Mouse (Mus musculus) heart, postnatal 0 days (tissue): ENCODE measurements around the gene Arhgef12. TPM values are rescaled to one million over a fixed set of nuclear protein-coding genes. Genes with fewer than 3 reads are reported as not detected.

Experiments
- ATAC-seq: fragments of 200-750 bp; cut with Nextera tagmentation; 2 replicates; pipeline ENCODE4 v1.8.0; 2017; ENCODE audit warnings: low read depth, moderate number of reproducible peaks, moderate library complexity; ENCODE audit not compliant: insufficient read depth
- DNase-seq: peaks from one replicate; pipeline ENCODE4 v3.0.0-alpha.2; 2016; ENCODE audit warnings: low spot score
- H3K27ac ChIP-seq: fragments of 300-500 bp; sonication (generic); 2 replicates; pipeline ENCODE4 v1.5.1; 2014; ENCODE audit warnings: low read depth, mild to moderate bottlenecking
- H3K27me3 ChIP-seq: fragments of 300-500 bp; sonication (generic); 2 replicates; pipeline ENCODE4 v1.6.1; 2014; ENCODE audit warnings: low read length, mixed read lengths; ENCODE audit not compliant: control insufficient read depth, insufficient read depth
- H3K36me3 ChIP-seq: fragments of 300-500 bp; sonication (generic); replicated peaks from 2 replicates; pipeline ENCODE4 v1.6.1; 2014; ENCODE audit warnings: low read length, mixed read lengths; ENCODE audit not compliant: control insufficient read depth, insufficient read depth
- H3K4me1 ChIP-seq: fragments of 300-500 bp; sonication (generic); 2 replicates; pipeline ENCODE4 v1.6.1; 2014; ENCODE audit warnings: antibody characterized with exemption; ENCODE audit not compliant: control insufficient read depth, insufficient read depth
- H3K4me2 ChIP-seq: fragments of 300-500 bp; sonication (generic); 2 replicates; pipeline ENCODE4 v1.6.1; 2014; ENCODE audit warnings: low read depth, mild to moderate bottlenecking, low read length, moderate library complexity
- H3K4me3 ChIP-seq: fragments of 300-500 bp; sonication (generic); 2 replicates; pipeline ENCODE4 v1.5.1; 2014; ENCODE audit warnings: low read depth, low read length
- H3K9ac ChIP-seq: fragments of 300-500 bp; sonication (generic); replicated peaks from 2 replicates; pipeline ENCODE4 v1.6.1; 2014; ENCODE audit warnings: low read depth, low read length, mixed read lengths
- H3K9me3 ChIP-seq: fragments of 300-500 bp; sonication (generic); replicated peaks from 2 replicates; pipeline ENCODE4 v1.6.1; 2016; ENCODE audit warnings: low read length; ENCODE audit not compliant: control insufficient read depth
- CTCF ChIP-seq: IDR thresholded peaks from 2 replicates; pipeline ENCODE4 v1.5.1; 2016; ENCODE audit warnings: antibody characterized with exemption, control low read depth, low read depth
- EP300 ChIP-seq: IDR thresholded peaks from 2 replicates; pipeline ENCODE4 v1.6.1; 2016; ENCODE audit warnings: antibody characterized with exemption, low read depth
- WGBS: fragments of 180-500 bp; shearing (Covaris S2); extraction: QIAGEN DNeasy Blood & Tissue Kit; methylation state at CpG from one replicate; pipeline ENCODE4 v1.1.7; 2014; 5-methylcytosine and 5-hydroxymethylcytosine counted together
- polyA plus RNA-seq: library from polyadenylated mRNA; unstranded; fragments of >200 nt; fragmentation: Nextera tagmentation; extraction: Ambion mirVana; gene quantifications from 2 replicates; pipeline ENCODE4 v1.2.1, GENCODE M21; 2015
- total RNA-seq: library from RNA; depleted of rRNA; stranded (reverse); fragments of >200 nt; gene quantifications from 2 replicates; pipeline ENCODE4 v1.2.3, GENCODE M21; 2014; ENCODE audit warnings: low replicate concordance

Gene Arhgef12
- total and polyA plus RNA-seq, 2 experiments from 2014 or later = 10.3 to 57.3 TPM

DNA sequence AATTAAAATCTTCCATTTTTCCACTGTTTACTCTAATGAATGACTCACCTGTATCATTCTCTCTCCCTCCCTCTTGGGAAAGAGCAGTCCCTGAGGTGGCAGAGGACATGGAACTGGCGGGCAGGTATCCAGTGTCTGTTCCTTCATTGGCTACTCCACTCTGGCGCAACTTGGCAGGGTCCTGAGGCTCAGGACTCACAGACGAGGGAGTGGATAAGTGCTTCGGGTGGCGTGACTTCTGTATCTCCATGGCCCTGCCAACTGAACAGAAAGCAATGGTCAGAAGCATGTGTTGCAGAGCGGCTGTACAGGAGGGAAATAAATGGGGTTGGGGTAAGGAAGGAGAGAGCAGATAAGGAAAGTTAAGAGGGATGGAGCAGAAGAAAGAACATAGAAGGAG is 109.5 kb downstream of the Arhgef12 start:
- H3K4me1 ChIP-seq = no peaks in the 10 kb centered on the region
- no peak overlapping the region for H3K4me3 ChIP-seq
- ATAC-seq (no peak), DNase-seq (no peak)
- no peak overlapping the region for H3K27ac ChIP-seq
- 75% methylated on average over 6 of the region's 6 CpGs for WGBS
- H3K36me3 ChIP-seq = peaks cover 84% of the 10 kb centered on the region
- TF ChIP-seq CTCF (no peak), EP300 (no peak)
- no peak overlapping the region for H3K9ac ChIP-seq
- no peaks in the 10 kb centered on the region for H3K27me3 ChIP-seq
- no peaks in the 10 kb centered on the region for H3K9me3 ChIP-seq
- no peak overlapping the region for H3K4me2 ChIP-seq

DNA sequence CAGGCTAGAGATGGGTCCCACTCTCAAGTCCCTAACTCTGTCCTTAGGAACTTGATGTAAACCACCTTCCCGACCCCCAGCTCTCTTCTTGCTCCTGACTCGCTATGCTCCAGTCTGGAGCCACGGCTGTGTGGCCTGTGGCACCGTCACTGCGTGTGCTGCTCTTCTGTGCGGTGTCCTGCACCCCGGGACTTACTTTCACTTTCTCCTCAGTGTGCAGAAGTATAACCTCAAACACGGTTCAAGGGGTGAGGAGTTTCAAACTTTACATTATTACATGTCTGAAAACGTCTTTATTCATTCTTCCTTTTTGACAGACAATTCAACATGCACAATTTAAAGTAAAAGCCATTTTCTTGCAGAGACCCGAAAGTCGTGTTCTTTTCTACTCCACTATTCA is 111.7 kb downstream of the Arhgef12 start:
- H3K9me3 ChIP-seq = no peaks in the 10 kb centered on the region
- TF ChIP-seq EP300 = no peak
- peaks cover 86% of the 10 kb centered on the region for H3K36me3 ChIP-seq
- H3K27me3 ChIP-seq = no peaks in the 10 kb centered on the region
- H3K4me3 ChIP-seq = no peak overlapping the region
- DNase-seq = no peak
- 87% methylated on average over 11 of the region's 11 CpGs for WGBS
- ATAC-seq = no peak
- H3K27ac ChIP-seq = no peak overlapping the region
- no peak overlapping the region for H3K4me2 ChIP-seq
- H3K4me1 ChIP-seq = no peaks in the 10 kb centered on the region
- H3K9ac ChIP-seq = no peak overlapping the region

DNA sequence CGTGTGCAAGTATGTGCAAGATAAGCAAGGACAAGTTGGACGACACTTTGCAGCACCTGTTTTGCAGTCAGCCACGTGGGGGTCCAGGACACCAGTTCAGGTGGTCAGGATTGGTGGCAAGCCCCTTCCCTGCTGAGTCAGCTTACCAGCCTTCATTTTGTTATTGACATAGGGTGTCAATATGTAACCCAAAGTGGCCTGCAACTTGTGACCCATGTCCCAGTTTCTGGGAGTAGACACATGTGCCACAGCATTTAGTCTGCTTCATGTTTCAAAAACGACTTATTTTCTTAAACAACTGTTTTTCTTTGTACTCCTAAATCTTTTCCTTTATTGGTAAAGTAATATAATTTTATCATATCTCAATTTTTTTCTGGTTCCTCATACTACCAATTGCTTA is 112.3 kb downstream of the Arhgef12 start:
- no peak overlapping the region for H3K4me2 ChIP-seq
- DNase-seq = no peak
- H3K9me3 ChIP-seq = no peaks in the 10 kb centered on the region
- no peak overlapping the region for H3K27ac ChIP-seq
- H3K4me1 ChIP-seq = no peaks in the 10 kb centered on the region
- H3K27me3 ChIP-seq = no peaks in the 10 kb centered on the region
- 78% methylated on average over 4 of the region's 4 CpGs for WGBS
- H3K4me3 ChIP-seq = no peak overlapping the region
- H3K9ac ChIP-seq = no peak overlapping the region
- H3K36me3 ChIP-seq = peaks cover 87% of the 10 kb centered on the region
- no peak for TF ChIP-seq EP300
- ATAC-seq = no peak

DNA sequence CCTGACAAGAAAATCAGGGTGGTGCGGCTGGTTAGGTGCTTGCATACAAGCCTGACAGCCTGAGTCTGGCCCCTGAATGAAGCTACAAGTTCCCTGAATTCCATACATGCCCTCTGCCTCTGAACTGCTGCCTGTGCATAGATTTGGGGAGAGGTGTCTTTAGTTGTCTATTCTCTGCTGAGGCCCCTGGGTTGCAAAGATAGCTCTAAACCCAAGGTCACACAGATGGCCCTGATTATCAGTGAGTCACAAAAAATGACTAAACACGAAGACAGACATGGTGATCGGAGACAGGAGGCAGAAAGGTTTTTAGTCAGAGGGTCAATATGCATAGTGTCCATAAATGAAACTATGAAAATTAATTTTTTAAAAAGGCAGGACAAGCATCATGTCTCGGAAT is 113.4 kb downstream of the Arhgef12 start:
- TF ChIP-seq CTCF (no peak), EP300 (no peak)
- Histone ChIP-seq H3K27me3 (no peaks in the 10 kb centered on the region), H3K36me3 (peaks cover 86% of the 10 kb centered on the region), H3K4me3 (no peak overlapping the region), H3K9me3 (no peaks in the 10 kb centered on the region), H3K4me1 (no peaks in the 10 kb centered on the region), H3K27ac (no peak overlapping the region), H3K9ac (no peak overlapping the region), H3K4me2 (no peak overlapping the region)
- 61% methylated on average over 4 of the region's 4 CpGs for WGBS
- ATAC-seq = no peak
- DNase-seq = no peak

DNA sequence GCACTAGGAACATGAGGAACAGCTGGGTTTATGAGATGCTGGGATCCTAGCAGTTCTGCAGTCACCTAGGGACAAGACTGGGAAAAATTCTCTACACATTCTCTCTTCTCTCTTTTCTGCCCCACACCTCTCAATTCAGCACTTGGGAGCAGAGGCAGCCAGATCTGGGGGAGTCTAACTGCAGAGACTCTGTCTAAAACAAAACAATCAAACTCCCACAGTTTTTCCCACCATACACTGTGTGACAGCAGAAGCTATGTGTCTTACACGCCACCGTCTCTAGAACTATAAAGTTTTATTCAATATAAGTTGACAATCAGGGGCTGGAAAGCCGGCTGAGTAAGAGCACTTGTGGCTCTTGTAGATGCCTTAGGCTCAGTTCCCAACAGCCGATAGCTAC is 119.1 kb downstream of the Arhgef12 start:
- DNase-seq = no peak
- Histone ChIP-seq H3K9me3 (no peaks in the 10 kb centered on the region), H3K27me3 (no peaks in the 10 kb centered on the region), H3K4me2 (no peak overlapping the region), H3K4me3 (no peak overlapping the region), H3K36me3 (peaks cover 81% of the 10 kb centered on the region), H3K4me1 (no peaks in the 10 kb centered on the region), H3K9ac (no peak overlapping the region), H3K27ac (no peak overlapping the region)
- 87% methylated on average over 4 of the region's 4 CpGs for WGBS
- ATAC-seq = no peak
- no peak for TF ChIP-seq EP300
- no peak for TF ChIP-seq CTCF

DNA sequence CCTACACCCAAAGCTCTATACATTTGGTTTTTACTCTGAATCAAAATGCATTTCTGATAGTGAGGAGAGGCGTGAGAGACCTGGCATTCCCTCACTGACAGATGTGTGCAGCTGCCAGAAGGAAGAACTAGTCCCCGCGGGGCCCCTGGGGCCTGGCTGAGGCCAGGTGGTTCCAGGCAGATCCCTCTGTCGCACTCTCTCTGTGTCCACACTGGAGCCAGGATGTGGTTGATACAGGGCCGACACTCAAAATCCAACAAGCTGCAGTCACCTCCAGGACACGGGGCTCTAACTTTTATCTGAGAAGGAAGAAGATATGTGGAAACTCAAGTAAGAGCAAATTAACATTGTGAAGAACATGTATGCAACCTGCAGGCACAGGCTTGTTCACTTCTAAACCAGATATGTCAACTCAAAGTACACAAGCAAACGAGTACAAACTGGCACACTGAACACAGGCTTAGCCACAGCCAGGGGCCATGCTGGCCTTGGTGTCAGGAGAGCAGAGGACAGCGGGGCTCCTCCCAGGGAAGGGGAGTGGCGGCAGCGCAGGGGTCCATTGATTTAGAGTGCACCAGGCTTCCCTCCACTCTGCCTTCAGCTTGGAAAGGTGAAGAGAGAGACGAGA is 138.0 kb downstream of the Arhgef12 start:
- no peak overlapping the region for H3K4me3 ChIP-seq
- no peaks in the 10 kb centered on the region for H3K27me3 ChIP-seq
- H3K4me1 ChIP-seq = no peaks in the 10 kb centered on the region
- peaks cover 76% of the 10 kb centered on the region for H3K36me3 ChIP-seq
- no peak for ATAC-seq
- DNase-seq = no peak
- WGBS = 58% methylated on average over 11 of the region's 11 CpGs
- TF ChIP-seq CTCF (no peak), EP300 (no peak)
- H3K9me3 ChIP-seq = no peaks in the 10 kb centered on the region
- H3K9ac ChIP-seq = no peak overlapping the region
- H3K27ac ChIP-seq = no peak overlapping the region
- no peak overlapping the region for H3K4me2 ChIP-seq
